1 mouse cellular context compared by ENCODE assay signal in the genomic region with DNA sequence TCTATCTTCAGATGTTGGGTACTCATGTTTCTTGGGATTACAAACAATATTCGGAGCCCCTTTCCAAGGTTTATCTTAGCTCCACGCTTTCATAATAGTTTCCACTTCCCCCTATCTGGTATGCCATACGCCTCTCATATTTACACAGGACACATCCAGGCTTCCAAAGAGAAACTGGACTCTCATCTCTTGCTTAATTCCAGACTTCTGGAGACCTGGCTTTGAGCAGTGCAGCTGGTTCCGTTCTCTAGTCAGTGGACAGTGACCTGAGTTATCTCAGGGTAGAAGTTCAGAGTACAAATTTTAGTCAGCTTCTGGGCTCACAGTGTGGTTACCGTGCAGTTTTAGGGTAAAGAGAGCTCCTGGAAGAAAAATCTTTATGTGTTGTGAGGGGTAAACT.
TF ChIP-seq lines count a peak whose summit lies in the region.

No protein-coding gene starts in this region.

TF ChIP-seq in CH12.LX, 34 proteins besides CTCF, POLR2A, EP300 and RAD21 (continued from another document):
- TF ChIP-seq MXI1 (IDR thresholded peaks at IDR 0.05; ENCODE audit: low read depth, low read length) (no peak), ETS1 (conservative IDR thresholded peaks at IDR 0.05; ENCODE audit: low read depth, low read length) (no peak), MYC (IDR thresholded peaks at IDR 0.05; ENCODE audit: low read depth, low read length) (no peak), NRF1 (IDR thresholded peaks at IDR 0.05; ENCODE audit: low read depth, low read length) (no peak), E2F4 (IDR thresholded peaks at IDR 0.05; ENCODE audit: insufficient replicate concordance, low read depth, low read length) (no peak), HCFC1 (IDR thresholded peaks at IDR 0.05; ENCODE audit: low read depth, low read length) (no peak), SMC3 (IDR thresholded peaks at IDR 0.05; ENCODE audit: low read depth, low read length) (no peak), KAT2A (IDR thresholded peaks at IDR 0.05; ENCODE audit: insufficient replicate concordance, low read length) (no peak), IRF4 (IDR thresholded peaks at IDR 0.05; ENCODE audit: low read depth, low read length) (no peak), PAX5 (IDR thresholded peaks at IDR 0.05; ENCODE audit: low read length) (no peak), SIN3A (IDR thresholded peaks at IDR 0.05; ENCODE audit: low read length) (no peak)
